Mouse (Mus musculus) midbrain, embryonic 10.5 days (tissue): ENCODE measurements at regions not wholly inside any gene's neighbourhood (a gene's known extent, or its start where the extent isn't known, plus 50 kb on each side); places are given as distances from the start of the nearest gene placed in this dataset.

ENCODE experiments used
- DNase-seq: peaks from one replicate; pipeline ENCODE4 v3.0.0-alpha.2; 2017; ENCODE audit warnings: low spot score
- H3K27ac ChIP-seq: fragments of 300-500 bp; sonication (generic); replicated peaks from 2 replicates; pipeline ENCODE4 v1.5.1; 2016; ENCODE audit warnings: mild to moderate bottlenecking
- H3K27me3 ChIP-seq: fragments of 300-500 bp; sonication (generic); 2 replicates; pipeline ENCODE4 v1.6.1; 2016; ENCODE audit warnings: low read depth, mild to moderate bottlenecking; ENCODE audit not compliant: poor library complexity, severe bottlenecking
- H3K36me3 ChIP-seq: fragments of 300-500 bp; sonication (generic); 2 replicates; pipeline ENCODE4 v1.6.1; 2016; ENCODE audit warnings: mild to moderate bottlenecking, moderate library complexity
- H3K4me1 ChIP-seq: fragments of 300-500 bp; sonication (generic); 2 replicates; pipeline ENCODE4 v1.6.1; 2016
- H3K4me3 ChIP-seq: fragments of 300-500 bp; sonication (generic); 2 replicates; pipeline ENCODE4 v1.5.1; 2016; ENCODE audit warnings: mild to moderate bottlenecking, moderate library complexity
- H3K9me3 ChIP-seq: fragments of 300-500 bp; sonication (generic); replicated peaks from 2 replicates; pipeline ENCODE4 v1.6.1; 2016; ENCODE audit warnings: mild to moderate bottlenecking
- WGBS: fragments of 180-500 bp; shearing (Covaris S2); methylation state at CpG from one replicate; pipeline ENCODE4 v1.1.7; 2016; 5-methylcytosine and 5-hydroxymethylcytosine counted together

GRCm38 (mm10) chr8:6645287-6645957, 1540.3 kb upstream of the Slc10a2 start:
- no peaks in the 10 kb centered on the region for H3K4me1 ChIP-seq
- no peak overlapping the region for H3K27ac ChIP-seq
- H3K4me3 ChIP-seq = no peak overlapping the region
- no peaks in the 10 kb centered on the region for H3K27me3 ChIP-seq
- 88% methylated on average over 5 of the region's 5 CpGs for WGBS
- no peak for DNase-seq
- H3K9me3 ChIP-seq = no peaks in the 10 kb centered on the region
- no peaks in the 10 kb centered on the region for H3K36me3 ChIP-seq

- Histone ChIP-seq H3K36me3 (no peaks in the 10 kb centered on the region), H3K27me3 (no peaks in the 10 kb centered on the region), H3K9me3 (no peaks in the 10 kb centered on the region), H3K4me1 (no peaks in the 10 kb centered on the region), H3K27ac (no peak overlapping the region), H3K4me3 (no peak overlapping the region)
- WGBS = 97% methylated on average over 2 of the region's 2 CpGs
- DNase-seq = no peak
These were observed 1539.2 kb upstream of the Slc10a2 start for GRCm38 (mm10) chr8:6644396-6644795.

GRCm38 (mm10) chr8:6627009-6627557, 1521.9 kb upstream of the Slc10a2 start:
- H3K9me3 ChIP-seq = no peaks in the 10 kb centered on the region
- H3K4me1 ChIP-seq = peaks cover 3% of the 10 kb centered on the region; the same call in 1 of the 2 replicates
- peak; percentile 11 for DNase-seq
- no peaks in the 10 kb centered on the region for H3K27me3 ChIP-seq
- H3K27ac ChIP-seq = no peak overlapping the region
- no peak overlapping the region for H3K4me3 ChIP-seq
- no peaks in the 10 kb centered on the region for H3K36me3 ChIP-seq
- 70% methylated on average over 8 of the region's 8 CpGs for WGBS

DNA sequence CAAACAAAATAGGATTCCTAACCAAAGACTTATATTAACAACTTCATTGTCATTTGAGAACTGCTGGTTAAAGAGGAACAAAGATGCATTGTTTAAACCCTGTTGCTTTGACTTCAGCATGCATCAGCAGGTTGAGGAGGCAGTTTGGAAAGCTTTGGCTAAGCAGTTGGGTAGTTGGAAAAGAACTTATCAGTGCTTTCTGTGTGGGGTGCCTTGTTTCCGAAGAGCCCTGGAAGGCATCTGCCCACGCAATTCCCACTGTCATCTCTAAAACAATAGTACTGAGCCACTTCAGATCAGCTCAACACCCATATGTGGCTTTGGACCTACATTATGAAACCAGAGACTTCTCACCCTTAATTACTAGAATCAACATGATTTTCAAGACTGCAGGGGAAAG, 1503.7 kb upstream of the Slc10a2 start:
- 63% methylated on average over 2 of the region's 2 CpGs for WGBS

GRCm38 (mm10) chr8:6606854-6607535, 1501.8 kb upstream of the Slc10a2 start:
- 24% methylated on average over 9 of the region's 9 CpGs for WGBS
- DNase-seq = peak; percentile 41
- no peaks in the 10 kb centered on the region for H3K36me3 ChIP-seq
- peak overlapping the region; percentile 59 for H3K27ac ChIP-seq
- no peak overlapping the region for H3K4me3 ChIP-seq
- H3K4me1 ChIP-seq = peaks cover 12% of the 10 kb centered on the region
- H3K9me3 ChIP-seq = no peaks in the 10 kb centered on the region
- H3K27me3 ChIP-seq = no peaks in the 10 kb centered on the region

More for the DNA sequence above, 1503.7 kb upstream of the Slc10a2 start:
- Histone ChIP-seq H3K4me1 (peaks cover 12% of the 10 kb centered on the region), H3K9me3 (no peaks in the 10 kb centered on the region), H3K4me3 (no peak overlapping the region), H3K27ac (no peak overlapping the region), H3K27me3 (no peaks in the 10 kb centered on the region), H3K36me3 (no peaks in the 10 kb centered on the region)
- no peak for DNase-seq

DNA sequence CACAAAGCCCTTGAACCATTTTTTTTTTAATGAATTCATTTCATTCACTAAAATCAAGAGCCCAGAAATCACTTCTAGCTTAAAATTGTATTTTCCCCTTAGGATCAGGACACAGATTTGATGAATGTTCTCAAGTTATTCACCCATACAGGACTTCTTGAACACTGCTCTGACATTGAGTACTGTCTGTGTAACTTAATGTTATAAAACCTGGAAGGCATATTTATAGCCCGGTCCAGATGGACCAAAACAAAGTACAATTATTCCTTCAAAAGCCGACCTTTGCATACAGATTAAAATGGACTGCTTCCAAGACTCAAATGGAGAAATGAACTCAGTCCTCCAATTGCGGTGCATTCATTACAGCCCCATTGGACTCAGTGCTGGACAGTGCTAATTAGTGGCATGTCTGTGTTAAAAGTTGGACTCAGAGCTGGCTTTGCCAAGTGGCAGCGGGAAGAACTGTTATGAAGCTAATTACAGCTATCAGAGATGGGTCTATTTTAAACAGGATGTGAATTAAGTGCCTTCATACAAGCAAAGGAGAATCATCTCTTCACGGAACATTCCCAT, 1499.2 kb upstream of the Slc10a2 start:
- H3K27ac ChIP-seq = no peak overlapping the region
- no peaks in the 10 kb centered on the region for H3K9me3 ChIP-seq
- no peaks in the 10 kb centered on the region for H3K36me3 ChIP-seq
- 89% methylated on average over 5 of the region's 5 CpGs for WGBS
- no peaks in the 10 kb centered on the region for H3K27me3 ChIP-seq
- peaks cover 12% of the 10 kb centered on the region for H3K4me1 ChIP-seq
- DNase-seq = no peak
- H3K4me3 ChIP-seq = no peak overlapping the region

DNA sequence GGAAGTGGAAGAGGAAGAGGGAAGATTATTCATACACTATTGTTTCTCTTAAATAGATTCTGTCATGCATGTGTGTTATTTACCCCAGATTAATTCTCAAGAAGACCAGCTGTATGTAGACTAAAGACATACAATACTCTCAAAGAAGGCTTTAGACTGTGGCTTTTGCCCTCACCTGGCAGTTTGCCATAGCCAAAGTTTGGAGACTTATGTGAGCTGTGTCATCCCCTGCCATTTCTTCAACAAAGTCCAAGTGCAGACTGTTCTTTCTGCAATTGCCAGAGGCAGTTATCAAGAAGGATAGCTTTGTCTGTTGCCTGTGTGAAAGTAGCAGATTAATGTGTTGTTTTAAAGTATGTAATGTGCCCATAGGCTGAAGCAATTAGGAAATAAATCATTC, 1485.0 kb upstream of the Slc10a2 start:
- Histone ChIP-seq H3K27ac (no peak overlapping the region), H3K9me3 (no peaks in the 10 kb centered on the region), H3K27me3 (no peaks in the 10 kb centered on the region), H3K4me1 (no peaks in the 10 kb centered on the region), H3K36me3 (no peaks in the 10 kb centered on the region), H3K4me3 (no peak overlapping the region)
- DNase-seq = no peak

DNA sequence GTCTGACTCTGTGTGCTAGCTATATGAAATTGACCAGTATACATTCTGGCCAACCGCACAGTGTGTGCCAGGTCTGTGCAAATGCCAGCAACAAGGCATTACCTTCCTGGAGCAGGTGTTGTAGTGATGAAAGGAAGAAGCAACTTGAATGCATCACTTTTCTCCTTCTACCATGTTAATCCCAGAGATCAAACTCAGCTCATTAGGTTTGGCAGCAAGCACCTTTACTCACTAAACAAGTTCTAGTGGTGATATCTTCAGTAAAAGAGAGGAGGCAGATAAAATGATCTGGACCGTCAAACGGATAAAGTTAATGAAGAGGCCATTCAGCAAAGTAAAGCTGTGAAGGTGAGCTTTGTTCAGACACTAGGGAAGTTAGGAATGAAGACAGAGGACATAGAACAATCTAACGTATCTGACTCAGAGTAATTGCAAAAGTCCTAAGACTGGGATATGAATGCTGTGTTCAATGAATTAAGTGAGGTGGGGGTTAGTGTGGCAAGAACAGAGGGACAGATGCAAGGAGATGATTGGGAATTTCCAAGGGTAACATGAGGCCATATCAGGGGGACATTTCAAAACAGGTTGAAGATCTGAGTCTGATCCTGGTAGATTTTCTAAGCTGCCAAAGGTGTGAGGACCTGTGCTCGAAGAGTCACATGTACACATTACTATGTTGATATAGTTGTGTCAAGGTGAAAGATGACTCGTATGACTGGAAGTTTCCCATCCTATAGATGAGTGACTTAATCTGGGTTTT, 1478.4 kb upstream of the Slc10a2 start:
- Histone ChIP-seq H3K4me3 (no peak overlapping the region), H3K4me1 (no peaks in the 10 kb centered on the region), H3K9me3 (no peaks in the 10 kb centered on the region), H3K36me3 (no peaks in the 10 kb centered on the region), H3K27ac (no peak overlapping the region), H3K27me3 (no peaks in the 10 kb centered on the region)
- 91% methylated on average over 6 of the region's 6 CpGs for WGBS
- no peak for DNase-seq

- WGBS = 82% methylated on average over 3 of the region's 3 CpGs
- H3K27ac ChIP-seq = no peak overlapping the region
- no peaks in the 10 kb centered on the region for H3K4me1 ChIP-seq
- H3K9me3 ChIP-seq = no peaks in the 10 kb centered on the region
- H3K27me3 ChIP-seq = no peaks in the 10 kb centered on the region
- DNase-seq = no peak
- H3K36me3 ChIP-seq = no peaks in the 10 kb centered on the region
- no peak overlapping the region for H3K4me3 ChIP-seq
These were observed 1477.6 kb upstream of the Slc10a2 start for GRCm38 (mm10) chr8:6582732-6583131.

GRCm38 (mm10) chr8:6577868-6578634, 1472.9 kb upstream of the Slc10a2 start:
- WGBS = 76% methylated on average over 4 of the region's 4 CpGs
- no peaks in the 10 kb centered on the region for H3K4me1 ChIP-seq
- no peak for DNase-seq
- H3K9me3 ChIP-seq = no peaks in the 10 kb centered on the region
- peaks cover 5% of the 10 kb centered on the region; the same call in 1 of the 2 replicates for H3K27me3 ChIP-seq
- no peaks in the 10 kb centered on the region for H3K36me3 ChIP-seq
- H3K4me3 ChIP-seq = no peak overlapping the region
- H3K27ac ChIP-seq = no peak overlapping the region

- peaks cover 5% of the 10 kb centered on the region; the same call in 1 of the 2 replicates for H3K27me3 ChIP-seq
- no peak for DNase-seq
- WGBS = 75% methylated on average over 4 of the region's 4 CpGs
These were observed 1470.1 kb upstream of the Slc10a2 start for GRCm38 (mm10) chr8:6575241-6575640.

DNA sequence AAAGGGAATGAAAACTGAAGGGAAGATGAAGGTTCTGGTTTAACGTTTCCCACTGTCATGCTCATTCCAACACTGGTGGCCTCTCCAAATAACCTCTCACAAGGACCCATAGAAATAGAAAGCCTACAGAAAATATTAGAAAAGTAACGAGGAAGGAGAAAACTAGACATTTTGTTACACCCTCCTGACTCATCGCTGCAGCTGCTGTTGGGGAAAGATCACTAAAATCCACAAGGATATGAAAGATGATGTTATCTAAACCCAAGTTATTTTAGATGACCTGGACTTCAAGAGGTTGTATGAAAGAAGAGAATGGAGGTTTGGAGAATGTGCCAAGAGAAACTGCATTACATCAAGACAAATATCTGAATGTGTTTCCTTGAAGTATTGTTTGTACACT, 1468.3 kb upstream of the Slc10a2 start:
- Histone ChIP-seq H3K27ac (no peak overlapping the region), H3K9me3 (no peaks in the 10 kb centered on the region), H3K27me3 (peaks cover 5% of the 10 kb centered on the region; the same call in 1 of the 2 replicates), H3K4me1 (no peaks in the 10 kb centered on the region), H3K36me3 (no peaks in the 10 kb centered on the region), H3K4me3 (no peak overlapping the region)
- 93% methylated on average over 3 of the region's 3 CpGs for WGBS
- DNase-seq = no peak

More at GRCm38 (mm10) chr8:6575241-6575640, 1470.1 kb upstream of the Slc10a2 start:
- Histone ChIP-seq H3K4me3 (no peak overlapping the region), H3K36me3 (no peaks in the 10 kb centered on the region), H3K4me1 (no peaks in the 10 kb centered on the region), H3K27ac (no peak overlapping the region), H3K9me3 (no peaks in the 10 kb centered on the region)
